Mouse (Mus musculus) lung, embryonic 14.5 days (tissue): ENCODE data around the gene AI464131. TPM values are rescaled to one million over a fixed set of nuclear protein-coding genes. Genes with fewer than 3 reads are reported as not detected.
A peak's percentile ranks its signal among the peaks of the same experiment; 100 is the strongest.

Experiments used
- ATAC-seq: fragments of 200-750 bp; cut with Nextera tagmentation; 2 replicates; pipeline ENCODE4 v1.8.0; 2017; ENCODE audit warnings: mild to moderate bottlenecking, moderate TSS enrichment, moderate library complexity; ENCODE audit not compliant: insufficient read depth
- DNase-seq: peaks from one replicate; pipeline ENCODE4 v3.0.0-alpha.2; 2015
- H3K27ac ChIP-seq: fragments of 300-500 bp; sonication (generic); 2 replicates; pipeline ENCODE4 v1.5.1; 2014; ENCODE audit warnings: low read depth, mild to moderate bottlenecking, moderate library complexity
- H3K27me3 ChIP-seq: fragments of 300-500 bp; sonication (generic); 2 replicates; pipeline ENCODE4 v1.6.1; 2014; ENCODE audit warnings: low read length, control low read depth; ENCODE audit not compliant: insufficient read depth
- H3K36me3 ChIP-seq: fragments of 300-500 bp; sonication (generic); 2 replicates; pipeline ENCODE4 v1.6.1; 2014; ENCODE audit warnings: control low read depth; ENCODE audit not compliant: insufficient read depth
- H3K4me1 ChIP-seq: fragments of 300-500 bp; sonication (generic); 2 replicates; pipeline ENCODE4 v1.6.1; 2014; ENCODE audit warnings: antibody characterized with exemption, control low read depth; ENCODE audit not compliant: insufficient read depth
- H3K4me2 ChIP-seq: fragments of 300-500 bp; sonication (generic); 2 replicates; pipeline ENCODE4 v1.6.1; 2014; ENCODE audit warnings: mild to moderate bottlenecking
- H3K4me3 ChIP-seq: fragments of 300-500 bp; sonication (generic); 2 replicates; pipeline ENCODE4 v1.5.1; 2014; ENCODE audit warnings: low read depth, low read length
- H3K9ac ChIP-seq: fragments of 300-500 bp; sonication (generic); 2 replicates; pipeline ENCODE4 v1.6.1; 2014
- H3K9me3 ChIP-seq: fragments of 300-500 bp; sonication (generic); 2 replicates; pipeline ENCODE4 v1.6.1; 2016; ENCODE audit warnings: low read depth, low read length, control low read depth
- CTCF ChIP-seq: IDR thresholded peaks from 2 replicates; pipeline ENCODE4 v1.5.1; 2016; ENCODE audit warnings: antibody characterized with exemption, low read depth
- WGBS: fragments of 180-500 bp; shearing (Covaris S2); extraction: QIAGEN DNeasy Blood & Tissue Kit; methylation state at CpG from one replicate; pipeline ENCODE4 v1.1.7; 2014; 5-methylcytosine and 5-hydroxymethylcytosine counted together
- polyA plus RNA-seq: library from polyadenylated mRNA; unstranded; fragments of >200 nt; fragmentation: Nextera tagmentation; extraction: Ambion mirVana; gene quantifications from 2 replicates; pipeline ENCODE4 v1.2.1, GENCODE M21; 2014

AI464131 gene
- polyA plus RNA-seq, 1 experiment from 2014 or later = 3.6 TPM

DNA sequence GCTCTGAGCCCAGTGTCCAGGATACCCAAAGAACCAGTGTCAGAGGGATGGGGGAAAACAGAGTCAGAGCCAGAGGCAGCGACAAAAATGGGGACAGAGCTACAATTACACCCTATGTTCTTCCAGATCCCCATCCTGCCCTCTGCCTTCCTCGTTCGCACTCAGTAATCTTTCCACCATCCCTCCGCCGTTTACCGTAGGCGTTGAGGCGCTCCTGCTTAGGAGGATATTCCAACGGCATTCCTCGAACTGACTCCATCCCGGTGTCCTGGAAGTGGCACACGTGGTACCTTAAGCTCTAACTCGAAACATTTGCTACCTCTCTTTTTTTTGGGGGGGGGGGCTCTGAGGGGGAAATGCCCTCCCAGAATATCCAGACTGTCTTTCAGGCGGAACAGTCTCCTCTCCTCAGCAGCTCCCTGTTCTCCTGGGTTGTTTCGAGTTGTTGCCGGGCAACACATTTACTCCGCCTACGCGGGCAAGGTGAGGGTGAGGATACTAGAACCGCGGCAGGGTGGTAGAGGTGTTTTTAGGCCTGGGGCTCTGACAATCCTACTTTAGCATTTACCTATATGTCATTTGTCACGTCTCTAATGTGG, 4.5 kb upstream of the AI464131 start:
- peaks cover 4% of the 10 kb centered on the region; the same call in 1 of the 2 replicates for H3K27me3 ChIP-seq
- no peaks in the 10 kb centered on the region for H3K9me3 ChIP-seq
- no peak; the same call in 1 of the 2 replicates for TF ChIP-seq CTCF
- no peaks in the 10 kb centered on the region for H3K36me3 ChIP-seq
- H3K27ac ChIP-seq = no peak overlapping the region
- WGBS = 4% methylated on average over 22 of the region's 22 CpGs
- H3K4me1 ChIP-seq = peaks cover 3% of the 10 kb centered on the region; the same call in 1 of the 2 replicates
- H3K4me2 ChIP-seq = peak overlapping the region; percentile 92
- H3K9ac ChIP-seq = peak overlapping the region; percentile 57
- peak overlapping the region; percentile 50 for H3K4me3 ChIP-seq
- ATAC-seq (no peak), DNase-seq (peak; percentile 41)

DNA sequence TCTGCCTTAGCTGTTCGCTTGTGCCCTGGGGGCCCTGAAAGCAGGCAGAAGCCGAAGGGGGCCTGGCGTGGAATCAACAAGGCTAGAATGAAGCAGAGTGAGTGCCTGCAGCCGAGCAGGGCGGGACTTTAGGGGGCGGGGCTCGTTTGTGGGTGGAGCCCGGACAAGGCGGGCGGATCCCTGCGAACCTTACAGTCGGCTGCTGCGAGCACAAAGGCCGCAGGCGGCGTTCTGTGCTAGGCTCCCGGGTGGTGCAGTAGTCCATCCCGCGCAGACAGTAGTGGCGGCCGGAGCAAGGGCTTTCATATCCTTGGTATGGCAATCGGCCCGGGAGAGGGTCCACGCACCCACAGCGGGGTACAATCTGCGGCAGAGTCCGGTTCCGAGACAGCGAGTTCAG, 4.0 kb upstream of the AI464131 start:
- TF ChIP-seq CTCF = peak; percentile 30
- H3K4me3 ChIP-seq = peak overlapping the region; percentile 50
- H3K4me1 ChIP-seq = peaks cover 8% of the 10 kb centered on the region; the same call in 1 of the 2 replicates
- peaks cover 4% of the 10 kb centered on the region for H3K27me3 ChIP-seq
- H3K9me3 ChIP-seq = no peaks in the 10 kb centered on the region
- ATAC-seq (peak; percentile 70), DNase-seq (peak; percentile 93)
- peak overlapping the region; percentile 57 for H3K9ac ChIP-seq
- H3K4me2 ChIP-seq = peak overlapping the region; percentile 92
- H3K27ac ChIP-seq = no peak overlapping the region
- no peaks in the 10 kb centered on the region for H3K36me3 ChIP-seq
- under 1% methylated on average over 29 of the region's 29 CpGs for whole genome bisulfite sequencing

DNA sequence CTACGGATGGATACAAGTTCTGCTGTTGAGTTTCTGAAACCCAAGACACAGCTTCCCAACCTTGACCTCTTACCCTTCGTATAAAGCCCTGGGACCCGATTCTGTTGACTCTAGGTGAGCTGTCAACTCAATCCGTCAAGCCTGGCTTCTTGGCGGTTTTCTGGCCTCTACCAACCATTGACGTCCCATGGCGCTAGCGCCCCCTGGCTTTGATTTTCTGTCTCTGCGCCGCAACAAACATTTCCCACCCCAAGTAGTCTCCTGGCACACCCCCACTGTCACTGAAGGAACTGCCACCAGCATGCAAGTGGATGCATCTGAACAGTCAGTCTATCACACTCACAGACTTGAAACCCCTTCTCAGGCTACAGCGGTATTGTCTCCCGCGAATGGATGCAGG, 3.3 kb upstream of the AI464131 start:
- peak; percentile 68 for DNase-seq

DNA sequence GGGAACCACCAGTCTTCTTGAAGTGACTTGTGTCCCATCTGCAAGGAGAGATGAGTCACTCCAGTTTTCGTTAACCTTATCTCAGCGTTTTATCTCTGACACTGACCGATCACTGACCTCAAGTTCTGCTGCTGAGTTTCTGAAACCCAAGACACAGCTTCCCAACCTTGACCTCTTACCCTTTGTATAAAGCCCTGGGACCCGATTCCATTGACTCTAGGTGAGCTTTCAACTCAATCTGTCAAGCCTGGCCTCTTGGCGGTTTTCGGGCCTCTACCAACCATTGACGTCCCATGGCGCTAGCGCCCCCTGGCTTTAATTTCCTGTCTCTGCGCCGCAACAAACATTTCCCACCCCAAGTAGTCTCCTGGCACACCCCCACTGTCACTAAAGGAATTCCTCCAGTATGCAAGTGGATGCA, 2.3 kb upstream of the AI464131 start:
- no peaks in the 10 kb centered on the region for H3K9me3 ChIP-seq
- no peak for DNase-seq
- H3K4me1 ChIP-seq = peaks cover 9% of the 10 kb centered on the region; the same call in 1 of the 2 replicates
- no peak overlapping the region for H3K9ac ChIP-seq
- H3K36me3 ChIP-seq = no peaks in the 10 kb centered on the region
- no peak overlapping the region for H3K4me2 ChIP-seq
- WGBS = 58% methylated on average over 11 of the region's 11 CpGs
- TF ChIP-seq CTCF = peak; percentile 37; the same call in 1 of the 2 replicates
- H3K27me3 ChIP-seq = peaks cover 21% of the 10 kb centered on the region
- no peak overlapping the region for H3K27ac ChIP-seq
- ATAC-seq = no peak
- H3K4me3 ChIP-seq = no peak overlapping the region

More for the DNA sequence above, 3.3 kb upstream of the AI464131 start:
- peaks cover 9% of the 10 kb centered on the region; the same call in 1 of the 2 replicates for H3K4me1 ChIP-seq
- H3K9me3 ChIP-seq = no peaks in the 10 kb centered on the region
- WGBS = 10% methylated on average over 13 of the region's 13 CpGs
- H3K27me3 ChIP-seq = peaks cover 11% of the 10 kb centered on the region
- peak overlapping the region; percentile 92 for H3K4me2 ChIP-seq
- ATAC-seq = no peak
- TF ChIP-seq CTCF = peak; percentile 61
- no peak overlapping the region for H3K9ac ChIP-seq
- H3K36me3 ChIP-seq = no peaks in the 10 kb centered on the region
- peak overlapping the region; percentile 50; the same call in 1 of the 2 replicates for H3K4me3 ChIP-seq
- H3K27ac ChIP-seq = no peak overlapping the region

DNA sequence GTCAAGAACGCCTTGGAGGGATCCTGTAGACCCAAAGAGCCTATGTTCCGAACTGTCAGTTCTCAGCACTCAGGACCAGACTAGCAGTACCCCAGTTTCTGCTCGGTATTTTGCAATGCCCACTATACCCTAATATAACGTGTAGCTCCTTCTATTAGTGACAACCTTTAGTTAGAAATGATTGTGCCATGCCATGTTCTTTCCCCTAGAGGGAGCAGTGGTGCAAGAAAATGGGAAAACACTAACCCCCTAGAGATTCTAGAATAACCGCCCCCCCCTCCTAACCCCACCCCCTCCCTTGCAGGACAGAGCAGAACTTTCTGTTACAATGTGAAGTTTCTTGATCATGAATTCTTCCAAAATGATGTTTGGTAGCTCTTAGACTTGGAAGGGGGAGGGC, 1.4 kb upstream of the AI464131 start:
- ATAC-seq (no peak), DNase-seq (no peak)
- Histone ChIP-seq H3K4me2 (no peak overlapping the region), H3K27me3 (peaks cover 30% of the 10 kb centered on the region), H3K9ac (no peak overlapping the region), H3K4me1 (peaks cover 9% of the 10 kb centered on the region; the same call in 1 of the 2 replicates), H3K9me3 (no peaks in the 10 kb centered on the region), H3K4me3 (no peak overlapping the region), H3K36me3 (no peaks in the 10 kb centered on the region), H3K27ac (no peak overlapping the region)
- peak; percentile 19; the same call in 1 of the 2 replicates for TF ChIP-seq CTCF
- 73% methylated on average over 5 of the region's 5 CpGs for WGBS

DNA sequence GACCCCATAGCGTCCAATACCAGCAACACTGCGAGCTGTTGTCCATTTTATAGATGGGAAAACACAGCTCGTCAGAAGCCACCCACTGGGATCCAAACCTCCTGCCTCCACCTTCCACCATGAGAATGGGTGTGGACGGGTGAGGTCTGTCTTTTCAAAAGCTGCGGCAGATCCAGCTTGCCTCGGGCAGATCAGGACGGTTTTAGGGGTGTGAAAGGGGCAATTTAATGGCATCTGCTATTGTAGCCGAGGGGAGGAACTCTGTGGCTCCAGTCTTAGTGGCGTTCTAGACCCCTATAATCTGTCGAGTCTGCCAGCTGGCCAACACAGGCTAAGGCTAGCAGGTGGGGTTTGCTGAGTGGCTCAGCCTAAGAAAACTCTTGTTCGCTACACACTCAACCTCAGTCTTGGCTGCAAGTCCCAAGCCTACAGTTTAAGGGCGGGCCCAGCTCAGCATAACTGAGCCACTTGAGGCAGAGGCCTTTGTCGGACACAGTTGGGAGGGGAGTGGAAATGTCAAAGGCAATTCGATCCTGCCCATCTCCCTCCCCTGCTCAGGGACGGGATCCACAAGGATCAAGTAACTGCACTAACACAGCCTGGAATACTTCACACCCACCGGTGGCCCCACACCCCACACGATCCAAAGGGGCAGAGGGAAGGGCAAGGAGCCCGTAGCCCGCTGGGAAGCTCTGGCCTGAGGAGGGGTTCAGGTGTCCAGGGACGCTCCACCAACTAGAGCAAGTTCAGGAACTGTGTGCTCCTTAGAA, 520 bp downstream of the AI464131 start:
- H3K4me1 ChIP-seq = peaks cover 21% of the 10 kb centered on the region
- no peak for TF ChIP-seq CTCF
- no peaks in the 10 kb centered on the region for H3K36me3 ChIP-seq
- 11% methylated on average over 20 of the region's 20 CpGs for WGBS
- peak overlapping the region; percentile 76 for H3K4me2 ChIP-seq
- H3K9ac ChIP-seq = peak overlapping the region; percentile 35; the same call in 1 of the 2 replicates
- DNase-seq (peak; percentile 66), ATAC-seq (peak; percentile 50)
- H3K4me3 ChIP-seq = peak overlapping the region; percentile 41
- H3K27me3 ChIP-seq = peaks cover 46% of the 10 kb centered on the region
- H3K27ac ChIP-seq = 0 out of 2 replicates have a peak overlapping the region, but pooled peaks have one; percentile 10
- no peaks in the 10 kb centered on the region for H3K9me3 ChIP-seq

DNA sequence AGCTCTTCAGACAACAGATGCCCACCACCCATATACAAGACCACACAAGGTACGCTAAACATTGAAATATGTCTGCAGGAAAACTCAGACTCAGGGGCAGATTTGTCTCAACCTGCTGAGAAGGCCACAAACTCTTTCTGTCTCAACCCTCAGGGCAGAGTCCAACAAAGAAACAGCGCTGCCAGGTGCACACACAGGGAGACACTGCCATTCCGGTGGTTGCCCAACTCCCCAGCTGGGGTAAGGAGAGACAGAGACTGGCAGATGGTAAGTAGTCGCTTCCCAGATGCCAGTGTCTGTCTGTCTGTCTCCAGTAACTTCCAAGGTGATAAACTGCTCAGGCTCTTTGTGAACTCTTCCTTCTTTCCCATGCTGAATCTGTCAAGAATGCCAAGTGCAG, 2.1 kb downstream of the AI464131 start:
- DNase-seq (no peak), ATAC-seq (no peak)
- H3K27me3 ChIP-seq = peaks cover 59% of the 10 kb centered on the region
- H3K9ac ChIP-seq = no peak overlapping the region
- no peak for TF ChIP-seq CTCF
- H3K36me3 ChIP-seq = no peaks in the 10 kb centered on the region
- H3K27ac ChIP-seq = no peak overlapping the region
- H3K4me1 ChIP-seq = peaks cover 21% of the 10 kb centered on the region
- WGBS = 78% methylated on average over 4 of the region's 4 CpGs
- H3K9me3 ChIP-seq = no peaks in the 10 kb centered on the region
- no peak overlapping the region for H3K4me3 ChIP-seq
- H3K4me2 ChIP-seq = no peak overlapping the region
